Mouse (Mus musculus) testis, adult 2 months (tissue): ENCODE measurements at regions not wholly inside any gene's neighbourhood (a gene's known extent, or its start where the extent isn't known, plus 50 kb on each side); places are given as distances from the start of the nearest gene placed in this dataset.

Experiments used
- H3K27ac ChIP-seq: fragments of 200-500 bp; 2 replicates; pipeline ENCODE4 v1.5.1; 2012; ENCODE audit warnings: low read depth, low read length; ENCODE audit not compliant: control insufficient read depth, insufficient read depth
- H3K27me3 ChIP-seq: fragments of 200-500 bp; 2 replicates; pipeline ENCODE4 v1.6.1; 2012; ENCODE audit warnings: mild to moderate bottlenecking, low read length, moderate library complexity; ENCODE audit not compliant: control insufficient read depth, insufficient read depth
- H3K36me3 ChIP-seq: fragments of 200-500 bp; 2 replicates; pipeline ENCODE4 v1.6.1; 2012; ENCODE audit warnings: mild to moderate bottlenecking, low read length; ENCODE audit not compliant: control insufficient read depth, insufficient read depth
- H3K4me1 ChIP-seq: fragments of 200-500 bp; 2 replicates; pipeline ENCODE4 v1.6.1; 2012; ENCODE audit warnings: low read length; ENCODE audit not compliant: control insufficient read depth, insufficient read depth
- H3K4me3 ChIP-seq: fragments of 200-500 bp; 2 replicates; pipeline ENCODE4 v1.5.1; 2012; ENCODE audit warnings: low read depth, mild to moderate bottlenecking, low read length, moderate library complexity, mixed read lengths; ENCODE audit not compliant: control insufficient read depth
- CTCF ChIP-seq: fragments of 200-500 bp; IDR thresholded peaks from 2 replicates; pipeline ENCODE4 v1.5.1; 2012; ENCODE audit warnings: low read depth, mild to moderate bottlenecking, inconsistent platforms, low read length, moderate library complexity; ENCODE audit not compliant: control insufficient read depth, insufficient read depth, insufficient replicate concordance
- POLR2A ChIP-seq: fragments of 200-500 bp; IDR thresholded peaks from 2 replicates; pipeline ENCODE4 v1.6.1; 2012; ENCODE audit warnings: low read depth, mild to moderate bottlenecking, inconsistent platforms, low read length, moderate library complexity; ENCODE audit not compliant: control insufficient read depth

- Histone ChIP-seq H3K36me3 (no peaks in the 10 kb centered on the region), H3K27me3 (no peaks in the 10 kb centered on the region), H3K4me3 (no peak overlapping the region)
Measured at GRCm38 (mm10) chr5:90104672-90105071, 119.1 kb downstream of the Cox18 start.

GRCm38 (mm10) chr5:90088541-90088940, 135.3 kb downstream of the Cox18 start:
- Histone ChIP-seq H3K36me3 (no peaks in the 10 kb centered on the region), H3K27me3 (no peaks in the 10 kb centered on the region), H3K4me1 (no peaks in the 10 kb centered on the region), H3K27ac (no peak overlapping the region), H3K4me3 (no peak overlapping the region)
- TF ChIP-seq CTCF (no peak), POLR2A (no peak)

More at GRCm38 (mm10) chr5:90104672-90105071, 119.1 kb downstream of the Cox18 start:
- no peaks in the 10 kb centered on the region for H3K4me1 ChIP-seq
- TF ChIP-seq CTCF (no peak), POLR2A (no peak)
- no peak overlapping the region for H3K27ac ChIP-seq

GRCm38 (mm10) chr5:90086491-90086890, 137.3 kb downstream of the Cox18 start:
- H3K4me1 ChIP-seq, result no peaks in the 10 kb centered on the region
- no peak for TF ChIP-seq POLR2A
- no peak for TF ChIP-seq CTCF
- H3K27me3 ChIP-seq, result no peaks in the 10 kb centered on the region
- H3K36me3 ChIP-seq, result no peaks in the 10 kb centered on the region
- no peak overlapping the region for H3K27ac ChIP-seq
- no peak overlapping the region for H3K4me3 ChIP-seq

GRCm38 (mm10) chr5:90077025-90077536, 146.7 kb downstream of the Cox18 start:
- Histone ChIP-seq H3K4me1 (no peaks in the 10 kb centered on the region), H3K36me3 (no peaks in the 10 kb centered on the region), H3K27ac (no peak overlapping the region), H3K27me3 (no peaks in the 10 kb centered on the region), H3K4me3 (no peak overlapping the region)
- TF ChIP-seq POLR2A (no peak), CTCF (no peak)

- Histone ChIP-seq H3K36me3 (no peaks in the 10 kb centered on the region), H3K27me3 (no peaks in the 10 kb centered on the region), H3K4me3 (no peak overlapping the region), H3K4me1 (no peaks in the 10 kb centered on the region), H3K27ac (no peak overlapping the region)
- TF ChIP-seq POLR2A (no peak), CTCF (no peak)
Measured at GRCm38 (mm10) chr5:90075629-90076349, 148.0 kb downstream of the Cox18 start.

- no peaks in the 10 kb centered on the region for H3K4me1 ChIP-seq
- TF ChIP-seq POLR2A (no peak), CTCF (no peak)
- H3K4me3 ChIP-seq, result no peak overlapping the region
Measured at GRCm38 (mm10) chr5:90071806-90072205, 152.0 kb downstream of the Cox18 start.

GRCm38 (mm10) chr5:90068601-90069000, 155.2 kb downstream of the Cox18 start:
- Histone ChIP-seq H3K4me1 (no peaks in the 10 kb centered on the region), H3K4me3 (no peak overlapping the region), H3K27me3 (no peaks in the 10 kb centered on the region), H3K36me3 (no peaks in the 10 kb centered on the region), H3K27ac (no peak overlapping the region)
- no peak for TF ChIP-seq POLR2A
- no peak for TF ChIP-seq CTCF

More at GRCm38 (mm10) chr5:90071806-90072205, 152.0 kb downstream of the Cox18 start:
- Histone ChIP-seq H3K27ac (no peak overlapping the region), H3K36me3 (no peaks in the 10 kb centered on the region), H3K27me3 (no peaks in the 10 kb centered on the region)

- H3K4me3 ChIP-seq, result no peak overlapping the region
- TF ChIP-seq CTCF (no peak), POLR2A (no peak)
- H3K36me3 ChIP-seq, result no peaks in the 10 kb centered on the region
- H3K27ac ChIP-seq, result no peak overlapping the region
- no peaks in the 10 kb centered on the region for H3K27me3 ChIP-seq
- H3K4me1 ChIP-seq, result no peaks in the 10 kb centered on the region
Measured at GRCm38 (mm10) chr5:90067817-90068216, 156.0 kb downstream of the Cox18 start.
